Mouse (Mus musculus) forelimb bud, embryonic 11.5 days (tissue): ENCODE data around the gene Atp4b.
"Not testable (repeated sequence)": the region's sequence is repeated elsewhere in the genome, so short reads cannot be mapped to it uniquely, and the experiment has no call there.

ENCODE experiments used
- DNase-seq: peaks from one replicate; pipeline ENCODE4 v3.0.0-alpha.2; 2012; ENCODE audit warnings: low read depth, low spot score

Atp4b gene

DNA sequence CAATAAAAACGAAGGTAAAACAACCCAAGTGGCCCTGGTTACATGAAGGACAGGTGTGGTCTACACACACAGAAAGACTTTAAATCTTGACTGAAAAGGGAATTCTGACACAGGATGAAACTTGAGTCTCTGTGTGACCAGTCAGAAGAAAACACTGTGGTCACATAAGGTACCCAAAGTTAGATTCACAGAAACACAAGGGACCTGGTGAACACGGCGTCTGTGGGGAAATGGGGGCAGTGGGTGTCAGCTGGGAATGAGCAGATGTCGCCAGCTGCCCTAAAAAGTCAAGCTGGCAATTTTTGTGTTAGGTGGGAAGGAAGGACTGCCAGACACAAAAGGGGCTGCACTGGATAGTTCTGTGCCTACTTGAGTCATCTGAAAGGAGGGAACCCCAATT is 13.6 kb downstream of the Atp4b start:
- DNase-seq, result no peak

DNA sequence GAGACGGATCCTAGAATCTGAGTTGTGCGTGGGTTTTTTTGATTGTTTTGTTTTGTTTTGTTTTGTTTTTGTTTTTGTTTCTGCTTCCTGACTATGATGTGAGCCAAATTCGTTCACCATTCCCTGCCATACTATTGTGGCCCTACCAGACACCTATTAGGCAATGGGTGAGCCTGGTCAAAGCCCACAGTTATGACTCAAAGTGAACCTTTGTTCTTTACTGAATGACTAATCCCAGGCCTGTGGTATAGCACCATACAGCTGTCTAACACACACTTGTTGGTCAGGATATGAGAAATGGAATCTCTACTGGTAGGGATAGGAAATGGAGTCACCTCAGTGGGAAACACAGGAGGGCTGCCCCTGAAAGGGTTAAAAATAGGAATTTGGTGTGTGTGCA is 14.1 kb downstream of the Atp4b start:
- no peak for DNase-seq

DNA sequence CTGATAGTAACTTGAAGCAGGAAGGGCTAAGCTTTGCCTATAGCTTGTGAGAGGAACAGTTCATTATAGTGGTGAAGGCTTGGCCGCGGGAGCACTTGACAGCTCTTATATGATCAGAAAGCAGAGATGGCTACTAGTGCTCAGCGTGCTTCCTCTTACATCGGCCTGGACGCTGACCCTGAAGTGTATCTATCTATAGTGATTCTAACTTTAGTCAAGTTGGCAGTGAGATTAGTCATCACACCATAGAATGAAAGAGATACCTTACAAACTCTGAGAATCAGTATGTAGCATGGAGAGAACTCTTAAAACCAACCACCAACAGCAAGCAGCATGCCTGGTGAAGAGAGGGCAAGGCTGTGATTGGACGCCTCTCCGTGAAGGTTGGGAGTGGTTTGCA is 15.0 kb downstream of the Atp4b start:
- DNase-seq, result no peak

DNA sequence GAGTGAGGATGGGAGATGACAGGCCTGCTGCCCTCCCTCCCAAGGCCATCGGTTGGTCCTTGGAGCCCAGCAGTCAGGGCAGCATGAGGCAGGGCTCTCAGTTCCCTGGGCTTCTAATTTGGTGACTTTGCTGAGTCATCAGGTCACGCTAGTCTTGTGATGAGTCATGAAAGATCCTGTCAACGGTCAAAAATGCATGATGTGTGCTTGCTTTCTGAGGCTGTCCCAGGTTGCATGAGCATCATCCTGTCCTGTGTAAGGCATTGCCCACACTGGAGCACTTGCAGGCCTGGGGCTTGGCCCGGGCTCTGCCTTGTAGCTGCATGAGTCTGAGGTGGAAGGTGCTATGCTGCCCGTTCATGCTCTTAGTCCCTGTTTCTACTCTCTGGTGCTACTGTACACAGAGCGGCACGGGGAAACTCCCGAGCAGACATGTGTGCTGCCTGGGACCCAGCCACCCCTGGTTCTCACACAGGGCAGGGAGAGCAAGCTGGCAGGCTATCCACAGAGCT is 23.4 kb downstream of the Atp4b start:
- no peak for DNase-seq

DNA sequence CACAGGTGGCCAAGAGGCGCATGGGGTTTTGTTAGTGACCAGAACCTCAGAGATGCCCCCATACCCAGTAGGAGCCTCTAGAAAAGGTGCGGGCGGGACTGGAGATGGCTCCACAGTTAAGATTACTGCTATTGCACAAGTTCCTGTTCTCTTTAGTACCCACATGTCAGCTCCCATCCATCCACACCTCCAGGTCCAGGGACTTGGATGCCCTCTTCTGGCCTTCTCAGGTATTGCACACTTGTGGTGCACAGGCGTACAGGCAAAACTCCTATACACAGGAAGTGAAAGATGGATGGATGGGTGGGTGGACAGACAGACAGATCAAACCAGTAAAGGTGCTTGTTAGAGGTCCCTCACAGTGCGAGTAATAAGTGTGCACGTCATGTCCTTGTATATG is 34.8 kb downstream of the Atp4b start:
- no peak for DNase-seq

DNA sequence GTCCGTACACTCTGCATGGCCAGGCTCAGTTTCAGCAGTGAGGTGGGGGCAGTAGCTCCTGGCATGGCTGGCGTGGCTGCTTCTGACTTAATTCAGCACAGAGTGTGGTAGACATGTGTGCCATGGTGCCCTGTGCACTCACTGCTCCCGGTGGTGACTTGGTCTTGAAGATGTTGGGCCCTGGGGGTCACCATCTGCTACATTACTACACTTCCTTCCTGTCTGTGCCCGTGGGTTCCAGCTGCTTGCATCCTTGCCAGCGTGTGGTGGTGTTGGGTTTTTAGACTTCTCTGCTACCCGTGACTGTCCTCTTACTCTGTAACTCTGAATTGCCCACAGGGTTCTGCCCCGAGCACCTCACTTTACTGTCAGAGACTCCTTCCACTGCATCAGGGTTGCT is 36.4 kb downstream of the Atp4b start:
- DNase-seq, result no peak

DNA sequence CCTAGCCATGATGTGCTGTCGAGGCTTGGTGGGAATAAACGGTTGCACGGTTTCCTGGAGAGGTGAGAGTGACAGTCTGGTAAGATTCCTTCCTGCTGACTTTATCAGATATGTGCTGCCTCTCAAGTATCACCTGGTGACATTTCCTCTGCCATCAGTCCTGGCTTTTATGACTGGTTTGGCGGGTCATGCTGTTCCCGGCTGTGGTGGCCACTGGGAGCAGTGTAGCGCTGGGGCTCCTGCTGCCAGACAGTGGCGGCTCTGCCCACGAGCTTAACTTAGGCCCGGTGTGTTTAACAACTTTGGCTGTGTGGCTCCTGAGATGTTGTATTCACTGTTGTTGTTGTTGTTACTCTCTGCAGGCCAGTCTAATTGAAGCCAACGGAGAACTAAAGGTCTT is 39.9 kb downstream of the Atp4b start:
- no peak for DNase-seq

DNA sequence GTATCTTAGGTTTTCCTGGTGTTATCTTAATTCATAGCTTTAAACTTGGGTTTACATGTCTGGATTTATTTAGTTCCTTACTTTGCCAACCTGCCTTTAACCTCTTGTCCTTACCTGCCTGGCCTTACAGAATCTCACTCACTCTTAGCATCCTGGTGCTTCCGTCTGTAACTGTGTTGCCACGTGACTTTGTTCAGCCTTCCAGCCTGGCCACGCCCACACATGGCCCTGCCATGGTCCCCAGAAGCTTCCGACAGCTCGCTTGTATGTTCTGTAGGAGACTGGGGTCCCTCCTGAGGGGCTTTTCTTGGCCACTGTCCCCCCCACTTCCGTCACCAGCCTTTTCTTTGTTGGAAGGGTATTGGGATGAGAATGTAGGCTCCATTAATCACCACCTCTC is 40.4 kb downstream of the Atp4b start:
- DNase-seq, result no peak

DNA sequence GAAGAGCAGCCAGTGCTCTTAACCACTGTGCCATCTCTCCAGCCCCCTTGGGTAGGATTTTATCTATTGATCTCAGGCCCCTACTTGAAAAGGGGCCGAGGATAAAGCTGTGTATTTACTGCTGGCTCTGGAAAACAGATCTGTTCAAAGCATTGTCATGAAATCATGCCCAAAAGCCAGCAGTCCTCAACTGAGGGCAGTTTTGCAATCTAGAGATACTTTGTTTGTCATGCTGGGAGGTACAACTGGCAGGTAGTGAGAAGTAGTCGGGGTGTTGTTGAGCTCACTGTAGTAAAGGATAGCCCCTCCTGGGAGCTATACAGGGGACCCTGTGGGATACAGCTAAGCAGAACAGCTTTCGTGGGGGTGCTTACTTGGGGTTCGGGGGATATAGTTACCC is 42.7 kb downstream of the Atp4b start:
- DNase-seq, result no peak

DNA sequence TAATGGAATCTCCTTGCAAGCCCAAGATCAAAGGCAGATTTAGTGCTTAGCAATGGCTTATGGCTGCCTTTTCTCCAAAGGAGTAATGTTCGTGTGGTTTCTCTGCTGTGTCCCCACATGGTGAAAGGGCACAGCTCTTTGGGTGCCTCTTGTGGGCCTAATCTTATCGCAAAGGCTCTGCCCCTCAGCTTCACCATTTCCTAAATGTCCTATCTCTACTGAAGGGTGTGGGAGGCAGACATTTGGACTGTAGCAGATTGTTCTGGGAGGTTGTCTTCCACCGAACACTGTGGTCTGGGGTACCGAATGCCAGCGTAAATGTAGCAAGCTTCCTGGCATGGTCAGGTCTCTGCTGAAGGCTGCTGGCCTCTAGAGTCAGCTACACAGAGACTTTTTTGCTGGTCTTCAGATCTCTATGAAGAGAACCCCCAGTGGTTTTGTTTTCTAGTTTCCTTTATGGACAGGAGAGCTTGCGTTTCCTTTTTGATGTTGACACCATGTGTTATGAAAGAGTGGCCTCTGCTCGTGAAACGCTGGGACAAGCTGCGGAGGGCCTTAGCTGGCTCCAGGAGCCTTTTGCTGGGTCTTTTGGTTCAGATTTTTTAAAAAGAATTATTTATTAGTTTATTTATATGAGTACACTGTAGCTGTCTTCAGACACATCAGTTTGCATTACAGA is 43.3 kb downstream of the Atp4b start:
- no peak for DNase-seq

DNA sequence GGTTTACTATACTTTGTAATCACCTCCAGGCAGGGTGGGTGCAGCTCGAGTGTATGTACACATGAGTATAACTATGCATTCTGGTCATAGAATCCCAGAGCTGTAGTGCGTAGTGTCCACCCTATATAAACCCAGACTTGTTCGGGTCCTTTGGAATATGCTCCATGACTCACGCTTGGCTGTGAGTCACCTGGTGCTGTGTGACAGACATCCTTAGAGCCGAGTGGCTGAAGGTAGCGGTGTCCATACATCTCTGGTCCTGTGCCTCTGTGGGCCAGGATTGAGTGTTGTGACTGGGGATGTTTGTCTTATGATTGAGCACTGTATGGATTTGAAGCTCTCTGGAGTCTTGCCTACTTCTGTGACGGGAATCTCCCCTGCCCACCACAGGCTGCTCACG is 44.0 kb downstream of the Atp4b start:
- no peak for DNase-seq

DNA sequence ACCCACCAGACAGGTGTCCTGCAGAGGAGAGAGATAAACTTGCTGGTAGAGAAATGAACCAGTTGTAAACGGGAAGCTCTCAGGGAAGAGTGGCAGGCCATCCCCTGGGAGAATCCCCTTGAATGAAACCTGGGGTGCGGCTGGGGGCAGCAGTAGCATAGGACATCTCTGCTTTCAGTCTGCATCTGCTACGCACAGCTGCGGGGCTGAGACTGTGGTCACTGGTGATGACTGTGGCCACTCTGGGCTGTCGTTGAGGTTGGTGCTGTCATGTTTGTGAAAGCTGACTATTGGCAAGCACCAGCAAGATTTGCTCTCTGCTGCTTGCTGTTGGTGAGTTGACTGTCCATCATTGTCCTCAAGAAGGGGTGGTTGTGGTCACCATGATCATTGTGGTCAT is 45.0 kb downstream of the Atp4b start:
- no peak for DNase-seq

DNA sequence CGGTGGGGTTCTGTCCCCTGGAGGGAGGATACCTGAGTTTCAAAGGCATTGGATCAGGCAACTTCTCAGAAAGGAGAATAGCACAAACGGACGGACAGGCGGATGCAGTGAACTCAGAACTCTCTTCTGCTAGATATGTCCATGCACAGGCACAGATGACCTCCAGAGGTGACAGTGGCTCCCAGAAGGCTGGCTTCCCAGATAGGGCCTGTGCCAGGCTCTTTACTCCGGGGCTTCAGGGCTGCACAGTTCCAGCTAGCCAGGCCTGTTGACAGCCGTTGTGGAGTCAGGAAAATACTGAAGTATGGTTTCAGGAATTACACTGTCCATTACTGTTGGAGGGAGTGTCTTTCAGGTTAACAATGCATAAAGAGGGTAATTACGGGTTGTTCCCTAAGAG is 46.6 kb downstream of the Atp4b start:
- DNase-seq, result no peak

DNA sequence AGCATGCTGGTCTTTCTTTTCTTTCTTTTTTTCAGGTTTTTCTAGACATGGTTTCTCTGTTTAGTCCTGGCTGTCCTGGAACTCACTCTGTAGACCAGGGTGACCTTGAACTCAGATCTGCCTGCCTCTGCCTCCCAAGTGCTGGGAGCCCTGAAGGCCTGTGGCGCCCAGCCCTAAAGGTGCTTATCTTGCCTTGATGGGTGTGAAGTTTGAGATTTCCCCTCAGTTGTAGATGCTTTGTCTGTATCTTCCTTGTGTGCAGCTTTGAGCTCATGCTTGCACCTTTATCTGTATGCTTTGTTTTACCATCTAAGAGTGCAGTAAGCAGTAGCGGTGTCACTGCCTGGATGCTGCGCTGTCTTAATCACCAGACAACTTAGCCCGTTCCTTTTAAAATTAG is 53.5 kb downstream of the Atp4b start:
- no peak for DNase-seq

DNA sequence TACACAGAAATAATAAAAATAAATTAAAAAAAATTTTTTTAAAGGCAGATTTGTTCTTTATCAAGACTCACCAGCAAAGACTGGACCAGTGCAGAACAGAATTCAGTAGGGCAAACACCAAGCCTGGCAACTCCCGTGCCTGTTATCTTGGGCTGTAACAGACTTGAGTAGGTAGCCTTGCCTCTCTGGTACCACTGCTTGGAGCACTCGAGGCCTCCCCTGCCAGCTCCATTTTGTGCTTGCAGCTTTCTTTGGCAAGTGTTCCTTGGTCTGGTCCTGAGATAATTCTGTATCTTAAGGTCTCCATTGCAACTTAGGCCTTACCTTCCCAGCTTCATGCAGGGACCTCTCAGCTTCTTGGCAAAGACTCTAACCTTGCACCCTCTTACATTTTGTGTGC is 54.3 kb downstream of the Atp4b start:
- DNase-seq, result no peak

DNA sequence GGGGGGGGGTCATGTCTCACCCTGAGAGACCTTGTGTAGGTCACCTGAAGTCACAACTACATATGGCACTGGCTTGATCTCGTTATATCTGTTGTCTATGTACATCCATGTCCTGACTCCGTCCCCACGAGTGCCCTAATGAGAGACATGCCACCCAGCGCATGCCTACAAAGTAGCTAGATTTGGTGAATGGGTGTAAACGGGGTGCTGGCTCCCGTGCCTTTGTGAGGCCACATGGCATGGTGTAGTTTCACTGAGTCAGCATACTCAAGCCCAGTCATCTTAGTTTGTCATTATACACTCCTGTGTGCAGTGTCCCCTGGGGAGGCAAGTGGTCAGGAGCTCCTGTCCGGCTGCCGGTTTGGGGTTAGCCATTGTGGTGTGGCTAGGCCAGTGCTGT is 56.0 kb downstream of the Atp4b start:
- DNase-seq, result no peak

DNA sequence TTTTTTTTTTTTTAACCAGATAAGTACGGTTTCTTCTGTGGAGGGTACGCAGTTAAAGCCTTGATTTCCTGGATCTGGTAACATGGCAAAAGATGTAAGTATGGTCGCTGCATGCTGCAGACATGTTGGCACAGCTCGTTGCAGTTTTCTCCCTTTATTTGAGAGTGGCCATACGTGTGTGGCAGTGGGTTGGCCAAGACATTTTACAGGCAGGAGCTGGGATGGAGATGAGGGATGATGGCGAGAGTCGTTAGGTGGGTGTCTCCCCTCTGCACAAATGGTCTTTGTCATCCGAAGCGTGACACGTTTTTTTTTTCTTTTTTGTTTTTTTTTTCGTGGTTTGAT is 57.0 kb downstream of the Atp4b start:
- DNase-seq, result no peak

DNA sequence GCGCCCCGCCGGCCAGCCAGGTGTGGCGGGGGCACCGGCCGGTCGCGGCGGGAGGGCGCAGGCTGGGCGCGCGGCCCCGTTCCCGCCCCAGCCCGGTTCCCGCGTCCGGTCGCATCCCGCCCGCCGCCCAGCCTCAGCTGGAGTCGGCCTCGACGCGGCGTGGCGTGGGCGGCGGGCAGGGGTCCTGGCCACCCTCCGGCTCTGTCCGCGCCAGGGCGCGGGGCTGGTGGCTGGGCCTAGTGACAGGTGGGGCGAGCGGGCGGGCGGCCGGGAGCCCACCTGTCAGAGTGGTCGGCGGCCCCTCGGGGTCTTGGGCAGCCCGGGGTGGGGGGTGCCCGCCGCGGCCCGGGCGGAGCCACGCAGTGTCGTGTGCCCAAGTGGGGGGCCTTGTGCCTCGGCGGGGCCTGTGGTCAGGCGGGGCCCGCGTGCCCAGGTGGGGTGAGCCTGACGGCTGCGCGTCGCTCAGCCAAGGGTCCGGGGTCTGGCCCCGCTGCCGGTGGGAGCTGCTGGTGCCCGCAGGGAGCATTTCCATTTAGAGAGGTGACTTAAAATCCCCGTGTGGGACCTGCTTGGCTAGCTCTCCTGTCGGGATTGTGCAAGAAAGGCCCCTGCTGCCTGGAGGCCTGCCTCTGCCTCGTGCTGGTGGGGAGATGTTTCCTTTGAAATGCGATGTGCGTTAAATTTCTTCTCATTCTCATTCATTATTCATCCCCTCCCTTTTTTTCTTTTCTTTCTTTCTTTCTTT is 57.6 kb downstream of the Atp4b start:
- no peak for DNase-seq

DNA sequence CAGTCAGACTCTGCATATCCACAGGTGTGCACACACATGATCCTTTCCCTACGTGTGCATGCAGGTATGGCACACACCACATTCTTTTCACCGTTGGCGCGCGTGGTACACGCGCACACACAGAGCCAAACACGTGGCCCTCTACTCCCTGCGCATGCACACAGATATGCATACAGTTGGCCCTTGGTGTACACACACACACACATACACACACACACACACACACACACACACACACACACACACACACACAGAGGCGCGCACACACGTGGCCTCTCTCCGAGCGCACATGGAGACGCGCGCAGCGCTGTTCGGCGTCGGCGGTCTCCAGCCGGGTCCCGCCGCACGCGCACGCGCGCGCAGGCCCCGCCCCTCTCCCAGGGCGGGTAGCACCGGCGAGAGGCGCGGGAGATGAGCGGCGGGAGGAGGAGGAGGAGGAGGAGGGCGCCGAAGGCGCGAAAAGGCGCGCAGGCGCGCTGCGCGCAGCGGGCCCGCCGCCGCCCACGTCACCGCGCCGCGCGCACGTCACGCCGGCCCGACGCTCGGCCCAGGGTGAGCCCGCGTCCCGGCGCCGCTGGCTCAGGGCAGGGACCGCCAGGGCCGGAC is 58.3 kb downstream of the Atp4b start, which contains the start of gene Tfdp1:
Gene Tfdp1 (plus strand): TSS at position 497 of the 606 bp plus-strand sequence.
- peak; percentile 93 for DNase-seq

DNA sequence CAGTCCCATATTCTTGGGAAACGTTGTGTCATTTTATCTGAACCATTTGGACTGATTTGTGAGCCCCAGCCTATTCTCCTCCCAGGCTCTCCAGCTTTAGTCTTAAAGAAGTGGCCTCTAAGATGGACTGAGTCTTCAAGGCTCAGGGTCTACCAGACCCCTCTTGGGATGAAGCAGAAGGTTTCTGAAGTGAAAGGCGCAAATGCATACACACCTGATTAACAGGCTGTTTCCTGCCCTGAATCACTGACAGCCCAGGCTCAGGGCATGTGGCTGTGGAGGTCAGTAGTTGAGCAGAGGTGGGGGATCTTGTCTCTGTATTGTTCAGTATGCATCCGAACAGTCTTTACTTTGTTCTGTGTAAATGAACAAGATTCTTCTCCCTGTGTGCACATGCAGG is 58.9 kb downstream of the Atp4b start:
- DNase-seq, result no peak

DNA sequence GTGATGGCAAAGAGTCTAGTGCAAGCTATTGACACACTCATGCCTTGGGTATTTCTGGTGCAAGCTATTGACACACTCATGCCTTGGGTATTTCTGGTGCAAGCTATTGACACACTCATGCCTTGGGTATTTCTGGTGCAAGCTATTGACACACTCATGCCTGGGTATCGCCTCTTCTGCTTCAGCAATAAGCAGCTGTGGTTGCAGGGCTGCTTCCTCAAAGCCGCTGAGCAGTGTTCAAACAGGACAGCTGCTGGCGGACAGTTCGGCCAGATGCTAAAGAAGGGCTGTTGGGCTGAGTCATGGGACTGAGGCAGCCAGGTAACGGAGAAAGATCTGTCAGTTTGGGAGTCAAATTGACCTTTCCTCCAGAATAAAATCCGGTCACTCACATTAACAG is 59.4 kb downstream of the Atp4b start:
- not testable (repeated sequence) for DNase-seq
